Mouse (Mus musculus) E14TG2a.4 (cell line): ENCODE measurements around the gene Ccdc57.

Source experiments
- CTCF ChIP-seq: conservative IDR thresholded peaks from 2 replicates; pipeline ENCODE4 v1.5.1; 2014; ENCODE audit warnings: low read length
- NANOG ChIP-seq: IDR thresholded peaks from 2 replicates; pipeline ENCODE4 v1.6.1; 2014; ENCODE audit warnings: borderline replicate concordance, low read length, mixed read lengths
- POU5F1 ChIP-seq: IDR thresholded peaks from 2 replicates; pipeline ENCODE4 v1.6.1; 2014; ENCODE audit warnings: low read length, borderline replicate concordance

DNA sequence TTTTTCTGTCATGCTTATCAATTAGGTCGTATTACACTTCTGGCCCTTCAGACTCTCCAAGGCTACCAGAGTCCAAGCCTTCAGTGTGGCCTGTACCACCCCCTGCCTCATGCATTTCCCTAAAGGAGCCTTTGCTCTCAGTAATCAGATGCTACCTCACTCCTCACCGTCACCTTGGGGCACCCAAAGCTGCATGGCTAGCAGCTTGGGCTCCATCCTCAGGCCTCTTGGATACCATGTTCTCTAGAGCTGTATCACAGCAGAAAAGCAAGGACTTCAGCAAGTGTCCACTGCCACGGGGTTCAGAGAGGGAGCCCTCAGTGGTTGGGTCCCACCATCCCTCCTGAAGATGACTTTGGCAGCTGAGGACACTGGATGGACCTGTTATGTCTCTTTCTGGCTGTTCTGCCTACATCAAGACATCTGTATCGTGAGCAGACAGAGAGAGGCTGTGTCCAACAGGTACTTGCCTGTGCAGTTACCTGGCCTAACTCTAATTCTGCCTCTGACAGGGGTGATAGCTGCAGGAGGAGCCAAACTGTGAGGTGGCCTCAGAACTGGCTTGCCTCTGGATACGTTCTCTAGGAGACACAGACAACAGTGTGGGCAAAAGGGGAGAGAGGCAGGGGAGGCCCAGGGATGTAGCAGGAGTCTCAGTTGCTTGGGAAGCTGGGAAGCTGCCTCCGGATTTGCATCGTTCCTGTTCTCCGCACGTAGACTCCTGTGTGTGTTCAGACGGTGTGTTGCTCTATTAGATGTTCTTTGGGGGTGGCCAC lies 102.7 kb downstream of the Ccdc57 start:
- TF ChIP-seq CTCF (no peak), POU5F1 (no peak), NANOG (no peak)
